Mouse (Mus musculus) lung, embryonic 14.5 days (tissue): Measurements from ENCODE around the gene Iba57. TPM values are rescaled to one million over a fixed set of nuclear protein-coding genes. Genes with fewer than 3 reads are reported as not detected.
"Not testable (repeated sequence)": the region's sequence is repeated elsewhere in the genome, so short reads cannot be mapped to it uniquely, and the experiment has no call there.

Experiments
- ATAC-seq: fragments of 200-750 bp; cut with Nextera tagmentation; 2 replicates; pipeline ENCODE4 v1.8.0; 2017; ENCODE audit warnings: mild to moderate bottlenecking, moderate TSS enrichment, moderate library complexity; ENCODE audit not compliant: insufficient read depth
- DNase-seq: peaks from one replicate; pipeline ENCODE4 v3.0.0-alpha.2; 2015
- H3K27ac ChIP-seq: fragments of 300-500 bp; sonication (generic); 2 replicates; pipeline ENCODE4 v1.5.1; 2014; ENCODE audit warnings: low read depth, mild to moderate bottlenecking, moderate library complexity
- H3K27me3 ChIP-seq: fragments of 300-500 bp; sonication (generic); 2 replicates; pipeline ENCODE4 v1.6.1; 2014; ENCODE audit warnings: low read length, control low read depth; ENCODE audit not compliant: insufficient read depth
- H3K36me3 ChIP-seq: fragments of 300-500 bp; sonication (generic); 2 replicates; pipeline ENCODE4 v1.6.1; 2014; ENCODE audit warnings: control low read depth; ENCODE audit not compliant: insufficient read depth
- H3K4me1 ChIP-seq: fragments of 300-500 bp; sonication (generic); 2 replicates; pipeline ENCODE4 v1.6.1; 2014; ENCODE audit warnings: antibody characterized with exemption, control low read depth; ENCODE audit not compliant: insufficient read depth
- H3K4me2 ChIP-seq: fragments of 300-500 bp; sonication (generic); 2 replicates; pipeline ENCODE4 v1.6.1; 2014; ENCODE audit warnings: mild to moderate bottlenecking
- H3K4me3 ChIP-seq: fragments of 300-500 bp; sonication (generic); 2 replicates; pipeline ENCODE4 v1.5.1; 2014; ENCODE audit warnings: low read depth, low read length
- H3K9ac ChIP-seq: fragments of 300-500 bp; sonication (generic); 2 replicates; pipeline ENCODE4 v1.6.1; 2014
- H3K9me3 ChIP-seq: fragments of 300-500 bp; sonication (generic); 2 replicates; pipeline ENCODE4 v1.6.1; 2016; ENCODE audit warnings: low read depth, low read length, control low read depth
- CTCF ChIP-seq: IDR thresholded peaks from 2 replicates; pipeline ENCODE4 v1.5.1; 2016; ENCODE audit warnings: antibody characterized with exemption, low read depth
- WGBS: fragments of 180-500 bp; shearing (Covaris S2); extraction: QIAGEN DNeasy Blood & Tissue Kit; methylation state at CpG from one replicate; pipeline ENCODE4 v1.1.7; 2014; 5-methylcytosine and 5-hydroxymethylcytosine counted together
- polyA plus RNA-seq: library from polyadenylated mRNA; unstranded; fragments of >200 nt; fragmentation: Nextera tagmentation; extraction: Ambion mirVana; gene quantifications from 2 replicates; pipeline ENCODE4 v1.2.1, GENCODE M21; 2014

Gene Iba57
- 1.9 and 2.2 TPM in 2 replicates for polyA plus RNA-seq

GRCm38 (mm10) chr11:59163255-59164236 lies at the start of gene Iba57:
Iba57 (minus strand) TSS chr11:59163739.
- H3K27me3 ChIP-seq: no peaks in the 10 kb centered on the region
- ATAC-seq: peak; percentile 99
- no peak; the same call in 1 of the 2 replicates for TF ChIP-seq CTCF

GRCm38 (mm10) chr11:59212892-59213494 lies 49.5 kb upstream of the Iba57 start:
- H3K4me2 ChIP-seq: no peak overlapping the region
- DNase-seq: no peak
- H3K9ac ChIP-seq: no peak overlapping the region
- H3K4me3 ChIP-seq: no peak overlapping the region
- H3K27ac ChIP-seq: no peak overlapping the region
- no peaks in the 10 kb centered on the region for H3K4me1 ChIP-seq
- H3K9me3 ChIP-seq: no peaks in the 10 kb centered on the region
- no peaks in the 10 kb centered on the region for H3K27me3 ChIP-seq
- H3K36me3 ChIP-seq: peaks cover 70% of the 10 kb centered on the region
- no peak for TF ChIP-seq CTCF
- ATAC-seq: no peak
- WGBS: 89% methylated on average over 12 of the region's 12 CpGs

More at GRCm38 (mm10) chr11:59163255-59164236, at the start of gene Iba57:
- Histone ChIP-seq H3K36me3 (no peaks in the 10 kb centered on the region), H3K4me1 (peaks cover 5% of the 10 kb centered on the region), H3K9me3 (no peaks in the 10 kb centered on the region), H3K4me2 (peak within 1 kb of the TSS; percentile 69), H3K9ac (peak within 1 kb of the TSS; percentile 92), H3K4me3 (peak within 1 kb of the TSS; percentile 70), H3K27ac (peak within 1 kb of the TSS; percentile 100)
- DNase-seq: peak; percentile 99
- 2% methylated on average over 68 of the region's 68 CpGs for WGBS

GRCm38 (mm10) chr11:59212320-59212719 lies 48.8 kb upstream of the Iba57 start:
- peaks cover 66% of the 10 kb centered on the region for H3K36me3 ChIP-seq
- not testable (repeated sequence) for DNase-seq, ATAC-seq, H3K9ac ChIP-seq, H3K4me2 ChIP-seq, H3K9me3 ChIP-seq, H3K27me3 ChIP-seq, H3K4me3 ChIP-seq, H3K27ac ChIP-seq, H3K4me1 ChIP-seq
- 74% methylated on average over 12 of the region's 12 CpGs for WGBS

- H3K4me2 ChIP-seq, DNase-seq, ATAC-seq, H3K9ac ChIP-seq, H3K27me3 ChIP-seq, H3K27ac ChIP-seq, H3K4me3 ChIP-seq, H3K4me1 ChIP-seq, H3K9me3 ChIP-seq: not testable (repeated sequence)
- H3K36me3 ChIP-seq: peaks cover 61% of the 10 kb centered on the region
- 82% methylated on average over 9 of the region's 9 CpGs for WGBS
Measured at GRCm38 (mm10) chr11:59211561-59211960, 48.0 kb upstream of the Iba57 start.

GRCm38 (mm10) chr11:59210020-59210419 lies 46.5 kb upstream of the Iba57 start:
- no peak overlapping the region for H3K4me3 ChIP-seq
- no peak overlapping the region for H3K4me2 ChIP-seq
- H3K9ac ChIP-seq: no peak overlapping the region
- H3K4me1 ChIP-seq: no peaks in the 10 kb centered on the region
- H3K36me3 ChIP-seq: peaks cover 68% of the 10 kb centered on the region
- no peak for TF ChIP-seq CTCF
- WGBS: 81% methylated on average over 4 of the region's 4 CpGs
- DNase-seq (no peak), ATAC-seq (no peak)
- no peak overlapping the region for H3K27ac ChIP-seq
- H3K27me3 ChIP-seq: no peaks in the 10 kb centered on the region
- no peaks in the 10 kb centered on the region for H3K9me3 ChIP-seq

- Histone ChIP-seq H3K4me3 (peak overlapping the region; percentile 91; the same call in 1 of the 2 replicates), H3K4me1 (no peaks in the 10 kb centered on the region), H3K36me3 (peaks cover 68% of the 10 kb centered on the region), H3K27ac (no peak overlapping the region; the same call in 1 of the 2 replicates), H3K4me2 (peak overlapping the region; percentile 85), H3K9ac (no peak overlapping the region), H3K9me3 (no peaks in the 10 kb centered on the region), H3K27me3 (no peaks in the 10 kb centered on the region)
- no peak for TF ChIP-seq CTCF
- 59% methylated on average over 5 of the region's 5 CpGs for WGBS
- ATAC-seq (no peak), DNase-seq (peak; percentile 57)
Measured at GRCm38 (mm10) chr11:59209580-59209979, 46.0 kb upstream of the Iba57 start.

GRCm38 (mm10) chr11:59209003-59209441 lies 45.5 kb upstream of the Iba57 start:
- no peaks in the 10 kb centered on the region for H3K4me1 ChIP-seq
- H3K27ac ChIP-seq: peak overlapping the region; percentile 97
- no peaks in the 10 kb centered on the region for H3K9me3 ChIP-seq
- 5% methylated on average over 18 of the region's 18 CpGs for WGBS
- peak; percentile 88 for DNase-seq
- peak overlapping the region; percentile 91 for H3K4me3 ChIP-seq
- ATAC-seq: peak; percentile 69
- peak overlapping the region; percentile 85 for H3K4me2 ChIP-seq
- peaks cover 68% of the 10 kb centered on the region for H3K36me3 ChIP-seq
- peak; percentile 77 for TF ChIP-seq CTCF
- H3K9ac ChIP-seq: peak overlapping the region; percentile 92
- H3K27me3 ChIP-seq: no peaks in the 10 kb centered on the region
